ENCODE assay signal across 8 mouse cellular contexts in genomic region chr11:50430277-50431133, GRCm38 (mm10). TPM values are rescaled to one million over a fixed set of nuclear protein-coding genes. Genes with fewer than 3 reads are reported as not detected.
DNase-seq lines count a peak whose midpoint lies in the region; ATAC-seq and TF ChIP-seq lines count a peak whose summit lies in the region.

TSS of gene Rufy1 (minus strand) at chr11:50431125.

- H3K4me2 ChIP-seq in hindbrain, embryonic 11.5 days (replicated peaks; ENCODE audit: low read depth, low read length): peak within 1 kb of the TSS; percentile 76
- H3K4me2 ChIP-seq in lung, postnatal 0 days (replicated peaks; ENCODE audit: low read depth, low read length): peak within 1 kb of the TSS; percentile 68

- under 1% methylated on average over 85 of the region's 90 CpGs for WGBS in hindbrain, embryonic 11.5 days
- 1% methylated on average over 71 of the region's 90 CpGs for WGBS in lung, postnatal 0 days

- H3K27ac ChIP-seq in hindbrain, embryonic 11.5 days (ENCODE audit: low read depth, low read length): peak within 1 kb of the TSS; percentile 93
- H3K27ac ChIP-seq in lung, postnatal 0 days (ENCODE audit: low read length): peak within 1 kb of the TSS; percentile 91

- H3K9ac ChIP-seq in hindbrain, embryonic 11.5 days (ENCODE audit: low read depth, low read length): peak within 1 kb of the TSS; percentile 91
- peak within 1 kb of the TSS; percentile 95 for H3K9ac ChIP-seq in lung, postnatal 0 days (replicated peaks; ENCODE audit: low read depth)

- peak; percentile 82 for ATAC-seq in hindbrain, embryonic 11.5 days (ENCODE audit: low FRiP score)
- peak; percentile 90 for ATAC-seq in lung, postnatal 0 days

- H3K27me3 ChIP-seq in hindbrain, embryonic 11.5 days (ENCODE audit: control insufficient read depth, insufficient read depth, low read length): no peaks in the 10 kb centered on the region
- no peaks in the 10 kb centered on the region for H3K27me3 ChIP-seq in lung, postnatal 0 days (replicated peaks; ENCODE audit: insufficient read depth, low read length)

- peak; percentile 84 for DNase-seq in Muller cell, postnatal 12 days (ENCODE audit: inconsistent ontology term)
- DNase-seq in cerebellum, adult 9-11 months: peak; percentile 88
- peak; percentile 60 to 82 for DNase-seq in frontal cortex, postnatal 10 days (ENCODE audit: low spot score in 2 of 2)
- peak; percentile 91 for DNase-seq in hindbrain, embryonic 11.5 days (ENCODE audit: low spot score)
- DNase-seq in layer of hippocampus, adult 9-11 months: peak; percentile 82
- peak; percentile 94 for DNase-seq in lung, postnatal 0 days (ENCODE audit: low spot score)
- DNase-seq in ovary, postnatal 10 days (ENCODE audit: low spot score): peak; percentile 74
- DNase-seq in thymus, postnatal 0 days (ENCODE audit: low spot score): peak; percentile 84

- no peaks in the 10 kb centered on the region for H3K4me1 ChIP-seq in hindbrain, embryonic 11.5 days (replicated peaks; ENCODE audit: control insufficient read depth, insufficient read depth, low read length)
- no peaks in the 10 kb centered on the region for H3K4me1 ChIP-seq in lung, postnatal 0 days (ENCODE audit: insufficient read depth, low read depth, low read length)

- peak within 1 kb of the TSS; percentile 75 for H3K4me3 ChIP-seq in hindbrain, embryonic 11.5 days (ENCODE audit: low read depth, low read length)
- peak within 1 kb of the TSS; percentile 79 for H3K4me3 ChIP-seq in lung, postnatal 0 days (ENCODE audit: low read depth, low read length)

- H3K36me3 ChIP-seq in hindbrain, embryonic 11.5 days (ENCODE audit: control insufficient read depth, insufficient read depth, low read length): no peaks in the 10 kb centered on the region
- H3K36me3 ChIP-seq in lung, postnatal 0 days (ENCODE audit: insufficient read depth, low read length): no peaks in the 10 kb centered on the region

- no peak for TF ChIP-seq EP300 in lung, postnatal 0 days (IDR thresholded peaks at IDR 0.05)

- peak; percentile 26 for TF ChIP-seq CTCF in lung, postnatal 0 days (IDR thresholded peaks at IDR 0.05)

- H3K9me3 ChIP-seq in hindbrain, embryonic 11.5 days (ENCODE audit: control insufficient read depth, low read length): no peaks in the 10 kb centered on the region
- no peaks in the 10 kb centered on the region for H3K9me3 ChIP-seq in lung, postnatal 0 days (ENCODE audit: low read length)

RNA-seq across cellular contexts. Expression of gene Rufy1, which starts in this region (rescaled TPM):
- 25.9 and 29.9 TPM in 2 replicates for polyA plus RNA-seq in hindbrain, embryonic 11.5 days (2014; fragmentation: Nextera tagmentation; extraction: Ambion mirVana)
- polyA plus RNA-seq in lung, postnatal 0 days (2015; fragmentation: Nextera tagmentation; extraction: Ambion mirVana): 19.8 and 23.8 TPM in 2 replicates
- polyA plus RNA-seq in thymus, postnatal 0 days (2015; fragmentation: Nextera tagmentation; extraction: Ambion mirVana): 13.0 and 13.6 TPM in 2 replicates

Comparison
In these comparisons a context has a peak if more than half of its experiments do, and no peak if none do; other contexts are left out.
1. Peak in every context shown above with its lines: DNase-seq, ATAC-seq, H3K4me3 ChIP-seq and H3K27ac ChIP-seq.